Mouse (Mus musculus): ENCODE measurements around the gene H1f0.

The H1f0 gene

DNA sequence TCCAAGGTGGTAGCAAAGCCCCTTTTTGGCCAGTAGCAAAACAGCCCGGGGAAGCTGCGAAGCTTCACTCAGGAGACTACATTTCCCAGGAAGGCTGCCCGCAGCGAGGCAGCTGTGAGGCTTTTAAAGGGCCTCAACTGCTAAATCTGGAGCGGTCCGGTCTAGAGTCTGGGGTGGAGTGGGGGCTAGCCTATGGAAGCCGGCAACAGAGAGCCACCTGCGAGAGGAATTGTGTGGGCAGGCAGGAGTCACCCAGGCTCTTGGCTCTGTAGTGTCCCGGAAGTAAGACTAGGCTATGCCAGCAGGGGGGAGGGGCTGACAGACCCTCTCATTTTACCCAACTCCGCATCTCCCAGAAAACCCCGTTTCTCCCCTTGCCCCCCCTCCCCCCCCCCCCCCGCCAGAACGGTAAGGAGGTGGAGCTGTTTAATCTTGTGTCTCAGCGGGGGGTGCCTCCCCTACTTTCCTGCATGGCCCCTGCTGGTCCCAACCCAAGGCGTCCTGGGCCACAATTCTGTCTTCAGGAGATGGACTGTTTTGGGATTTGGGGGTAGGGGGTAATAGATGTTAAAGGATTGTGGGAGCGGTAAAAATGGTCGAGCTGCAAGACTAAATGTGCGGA, 2.5 kb upstream of the H1f0 start:
- no peak for TF ChIP-seq GATA4 (IDR thresholded peaks at IDR 0.05; ENCODE audit: insufficient replicate concordance, low read length)

- TF ChIP-seq GATA4 (IDR thresholded peaks at IDR 0.05; ENCODE audit: insufficient replicate concordance, low read length), result peak; percentile 71; the same call in 1 of the 2 replicates
Measured at GRCm38 (mm10) chr15:79026511-79027290, 1.5 kb upstream of the H1f0 start.

- no peak for TF ChIP-seq GATA4 (IDR thresholded peaks at IDR 0.05; ENCODE audit: insufficient replicate concordance, low read length)
Measured at GRCm38 (mm10) chr15:79027291-79028205, 702 bp upstream of the H1f0 start.

GRCm38 (mm10) chr15:79028823-79029484, 704 bp downstream of the H1f0 start:
- no peak for TF ChIP-seq GATA4 (IDR thresholded peaks at IDR 0.05; ENCODE audit: insufficient replicate concordance, low read length)

DNA sequence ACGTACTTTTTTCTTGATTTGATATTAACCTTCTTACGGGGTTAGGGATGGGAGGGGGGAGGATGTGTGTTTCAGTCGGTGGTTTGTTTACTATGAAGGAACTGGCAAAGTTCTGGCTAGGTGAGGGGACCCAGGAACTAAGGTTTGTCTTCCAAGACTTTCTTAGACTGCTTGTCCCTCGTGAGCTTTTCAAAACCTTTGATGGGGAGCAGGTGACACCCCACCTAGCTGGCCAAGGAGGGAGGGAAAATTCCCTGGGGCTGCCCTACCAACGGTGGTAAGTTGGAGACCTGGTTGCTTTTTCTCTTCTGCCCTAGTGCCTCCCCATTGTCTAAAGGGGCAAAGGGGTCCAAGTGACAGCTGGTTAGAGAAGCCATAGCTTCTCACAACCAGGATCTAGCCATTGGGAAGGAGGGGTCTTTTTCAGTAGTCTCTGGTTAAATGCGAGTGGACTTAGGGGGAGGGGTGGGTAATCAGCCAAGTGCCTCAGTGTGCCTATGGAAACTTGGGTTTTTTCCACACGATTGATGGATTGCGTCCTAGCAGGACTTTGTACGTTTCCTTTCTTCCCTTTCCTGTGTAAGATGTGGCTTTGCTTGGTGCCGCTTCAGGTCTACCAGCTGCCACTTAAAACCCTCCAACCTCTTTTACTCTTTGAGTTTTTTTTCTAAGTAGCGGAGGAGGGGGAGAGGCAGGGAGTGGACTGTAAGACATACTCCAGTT, 1.4 kb downstream of the H1f0 start:
- TF ChIP-seq GATA4 (IDR thresholded peaks at IDR 0.05; ENCODE audit: insufficient replicate concordance, low read length), result no peak

DNA sequence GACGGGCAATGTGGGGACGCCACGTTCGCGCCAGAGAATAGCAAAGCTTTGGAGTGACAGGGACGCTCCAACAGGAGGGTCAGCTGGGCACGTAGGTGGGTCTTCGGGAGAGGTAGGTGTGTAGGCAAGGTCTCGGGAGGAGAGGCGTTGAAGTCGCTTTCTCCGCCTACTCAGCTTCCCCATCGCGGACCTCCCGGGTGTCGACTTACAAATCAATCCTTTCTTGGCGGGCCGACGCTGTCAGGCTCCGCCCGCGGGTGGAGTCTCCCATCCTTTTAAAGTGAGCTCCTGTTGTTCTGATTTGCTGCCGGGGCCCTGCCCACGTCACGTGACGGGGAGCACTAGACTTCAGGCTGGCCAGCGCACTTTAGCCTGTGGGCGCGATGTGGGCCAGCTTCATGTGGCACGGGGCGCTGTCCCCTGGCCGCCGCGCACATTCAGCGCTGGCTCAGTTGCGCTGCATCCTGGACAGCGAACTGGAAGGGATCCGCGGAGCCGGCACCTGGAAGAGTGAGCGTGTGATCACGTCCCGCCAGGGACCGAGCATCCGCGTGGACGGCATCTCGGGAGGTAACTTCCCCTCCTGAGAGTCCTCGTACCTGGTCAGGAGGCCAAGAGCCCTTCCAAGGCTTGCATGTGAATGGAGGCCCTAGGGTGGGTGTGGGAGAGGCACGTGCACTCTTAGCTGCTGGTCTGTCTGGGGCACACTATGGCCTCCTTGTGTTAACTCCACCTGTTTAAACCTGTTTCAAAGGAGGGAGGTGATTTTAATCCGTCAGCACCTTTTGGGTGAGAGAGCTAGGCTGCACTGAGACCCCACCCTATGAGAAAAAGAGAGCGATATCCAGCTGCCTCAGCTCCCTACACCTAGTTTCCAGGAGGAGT, 2.5 kb downstream of the H1f0 start:
- no peak for TF ChIP-seq GATA4 (IDR thresholded peaks at IDR 0.05; ENCODE audit: insufficient replicate concordance, low read length)

DNA sequence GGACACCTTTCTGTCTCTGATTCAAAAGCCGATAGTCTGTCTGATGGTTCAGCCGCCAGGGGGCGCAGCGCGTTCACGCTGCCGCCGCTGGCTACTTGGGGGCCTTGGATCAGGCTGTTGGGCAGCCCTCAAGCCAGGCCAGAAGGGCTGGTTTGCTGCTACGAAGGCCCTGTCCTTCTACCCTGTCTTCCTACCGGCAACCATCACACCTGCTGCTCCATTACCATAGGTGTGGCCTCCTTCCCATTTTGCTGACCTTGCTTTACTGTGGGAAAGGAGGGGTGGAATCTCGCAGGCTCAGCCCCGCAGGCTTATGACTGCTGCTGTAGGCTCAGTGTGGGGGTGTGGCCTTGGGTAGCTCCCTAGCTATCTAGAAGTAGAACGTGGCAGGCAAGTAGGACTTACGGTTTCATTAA, 9.7 kb downstream of the H1f0 start:
- TF ChIP-seq GATA4 (IDR thresholded peaks at IDR 0.05; ENCODE audit: insufficient replicate concordance, low read length), result no peak

DNA sequence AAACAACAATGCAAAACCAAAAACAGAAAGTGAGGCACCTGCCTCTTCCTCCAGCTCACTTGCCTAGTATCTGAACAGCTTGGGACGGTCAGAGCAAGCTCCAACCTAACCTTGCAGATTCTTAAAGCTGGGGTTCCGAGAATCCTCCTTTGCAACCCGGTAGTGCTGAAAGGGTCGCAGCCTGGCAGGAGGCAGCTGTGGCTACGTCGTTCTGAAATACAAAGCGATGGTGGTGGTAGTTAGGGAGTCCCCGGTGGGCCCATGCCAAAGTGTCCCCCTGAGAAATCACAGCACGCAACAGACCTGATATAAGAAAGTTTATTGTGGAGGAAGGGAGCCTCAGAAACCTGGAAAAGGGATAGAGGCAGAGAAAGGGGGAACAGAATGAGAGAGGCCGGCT, 10.1 kb downstream of the H1f0 start:
- TF ChIP-seq GATA4 (IDR thresholded peaks at IDR 0.05; ENCODE audit: insufficient replicate concordance, low read length), result no peak

DNA sequence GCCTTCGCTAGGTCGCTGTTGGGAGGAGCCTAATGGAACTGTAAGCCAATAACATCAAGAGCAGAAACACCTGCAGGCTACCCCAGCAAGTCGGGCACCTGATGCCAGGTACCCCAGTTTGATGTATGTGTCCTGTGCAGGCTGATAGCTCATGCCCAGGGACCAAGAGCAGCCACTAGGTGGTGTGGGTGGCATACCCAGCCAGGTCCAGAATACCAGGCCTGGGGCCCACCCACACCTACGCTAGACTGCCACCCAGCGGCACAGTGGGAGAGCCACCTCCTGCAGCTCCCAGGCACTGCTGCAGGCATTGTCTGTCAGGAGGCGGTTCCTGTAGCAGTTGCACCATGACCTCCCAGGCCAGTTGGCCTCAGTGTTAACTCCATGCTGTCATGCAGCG, 10.6 kb downstream of the H1f0 start:
- TF ChIP-seq GATA4 (IDR thresholded peaks at IDR 0.05; ENCODE audit: insufficient replicate concordance, low read length), result no peak

GRCm38 (mm10) chr15:79040501-79041416, 12.5 kb downstream of the H1f0 start:
- TF ChIP-seq GATA4 (IDR thresholded peaks at IDR 0.05; ENCODE audit: insufficient replicate concordance, low read length), result no peak

DNA sequence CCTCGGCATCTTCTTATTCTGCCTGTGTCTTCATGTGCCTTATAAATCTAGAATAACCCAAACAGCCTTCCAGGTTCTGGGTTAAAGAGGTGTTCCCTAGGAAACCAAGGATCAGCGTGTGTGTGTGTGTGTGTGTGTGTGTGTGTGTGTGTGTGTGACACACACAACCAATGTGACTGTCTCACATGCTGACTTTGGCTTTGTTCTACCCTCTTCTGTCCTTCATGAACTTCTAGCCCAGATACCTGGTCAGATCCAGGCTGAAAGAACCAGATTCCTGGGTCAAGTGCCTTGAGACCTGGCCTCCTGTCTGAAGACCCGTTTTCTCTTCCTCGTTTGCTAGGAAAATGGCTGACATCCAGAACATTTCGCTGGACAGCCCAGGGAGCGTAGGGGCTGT, 13.3 kb downstream of the H1f0 start, which contains the start of gene Galr3:
Galr3 (plus strand) TSS at position 301 of the 400 bp plus-strand sequence.
- no peak for TF ChIP-seq GATA4 (IDR thresholded peaks at IDR 0.05; ENCODE audit: insufficient replicate concordance, low read length)

DNA sequence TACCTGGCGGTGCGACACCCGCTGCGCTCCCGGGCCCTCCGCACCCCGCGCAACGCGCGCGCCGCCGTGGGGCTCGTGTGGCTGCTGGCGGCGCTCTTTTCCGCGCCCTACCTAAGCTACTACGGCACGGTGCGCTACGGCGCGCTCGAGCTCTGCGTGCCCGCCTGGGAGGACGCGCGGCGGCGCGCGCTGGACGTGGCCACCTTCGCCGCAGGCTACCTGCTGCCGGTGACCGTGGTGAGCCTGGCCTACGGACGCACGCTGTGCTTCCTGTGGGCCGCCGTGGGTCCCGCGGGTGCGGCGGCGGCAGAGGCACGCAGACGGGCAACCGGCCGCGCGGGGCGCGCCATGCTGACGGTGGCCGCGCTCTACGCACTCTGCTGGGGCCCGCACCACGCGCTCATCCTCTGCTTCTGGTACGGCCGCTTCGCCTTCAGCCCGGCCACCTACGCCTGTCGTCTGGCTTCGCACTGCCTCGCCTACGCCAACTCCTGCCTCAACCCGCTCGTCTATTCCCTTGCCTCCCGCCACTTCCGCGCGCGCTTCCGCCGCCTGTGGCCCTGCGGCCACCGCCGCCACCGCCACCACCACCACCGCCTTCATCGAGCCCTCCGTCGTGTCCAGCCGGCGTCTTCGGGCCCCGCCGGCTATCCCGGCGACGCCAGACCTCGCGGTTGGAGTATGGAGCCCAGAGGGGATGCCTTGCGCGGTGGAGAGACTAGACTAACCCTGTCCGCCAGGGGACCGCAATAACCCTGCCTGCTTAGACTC, 14.7 kb downstream of the H1f0 start:
- no peak for TF ChIP-seq GATA4 (IDR thresholded peaks at IDR 0.05; ENCODE audit: insufficient replicate concordance, low read length)
